Mouse (Mus musculus): ENCODE data around the gene Sap30bp.

DNA sequence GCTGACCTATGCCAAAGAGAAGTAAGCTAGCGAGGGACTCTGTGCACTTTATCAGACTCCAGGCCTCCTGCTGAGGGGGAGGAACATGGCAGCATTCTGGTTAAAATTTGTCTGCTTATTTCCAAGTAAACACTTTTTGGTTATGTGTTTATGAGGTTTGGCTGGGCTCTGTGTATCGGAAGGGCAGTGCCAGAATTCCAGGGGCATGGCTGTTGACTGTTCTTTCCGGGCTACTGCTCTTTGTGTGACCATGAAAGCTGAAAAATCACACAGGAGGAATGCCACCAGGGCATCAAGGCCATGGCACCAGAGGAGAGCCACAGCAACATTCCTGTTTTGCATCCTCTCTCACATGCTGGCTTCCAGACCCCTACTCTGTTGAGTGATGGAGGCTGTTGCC, 27.0 kb upstream of the Sap30bp start:
- TF ChIP-seq POLR2A (IDR thresholded peaks at IDR 0.05; ENCODE audit: insufficient read depth, low read depth, low read length), result no peak
- TF ChIP-seq CTCF (IDR thresholded peaks at IDR 0.05; ENCODE audit: insufficient read depth, low read depth, low read length), result no peak

All from olfactory bulb, adult 2 months (tissue).